Mouse (Mus musculus): ENCODE data around the gene Larp7. TPM values are rescaled to one million over a fixed set of nuclear protein-coding genes. Genes with fewer than 3 reads are reported as not detected.

Gene Larp7
- polyA plus RNA-seq, 1 experiment: 116 TPM

DNA sequence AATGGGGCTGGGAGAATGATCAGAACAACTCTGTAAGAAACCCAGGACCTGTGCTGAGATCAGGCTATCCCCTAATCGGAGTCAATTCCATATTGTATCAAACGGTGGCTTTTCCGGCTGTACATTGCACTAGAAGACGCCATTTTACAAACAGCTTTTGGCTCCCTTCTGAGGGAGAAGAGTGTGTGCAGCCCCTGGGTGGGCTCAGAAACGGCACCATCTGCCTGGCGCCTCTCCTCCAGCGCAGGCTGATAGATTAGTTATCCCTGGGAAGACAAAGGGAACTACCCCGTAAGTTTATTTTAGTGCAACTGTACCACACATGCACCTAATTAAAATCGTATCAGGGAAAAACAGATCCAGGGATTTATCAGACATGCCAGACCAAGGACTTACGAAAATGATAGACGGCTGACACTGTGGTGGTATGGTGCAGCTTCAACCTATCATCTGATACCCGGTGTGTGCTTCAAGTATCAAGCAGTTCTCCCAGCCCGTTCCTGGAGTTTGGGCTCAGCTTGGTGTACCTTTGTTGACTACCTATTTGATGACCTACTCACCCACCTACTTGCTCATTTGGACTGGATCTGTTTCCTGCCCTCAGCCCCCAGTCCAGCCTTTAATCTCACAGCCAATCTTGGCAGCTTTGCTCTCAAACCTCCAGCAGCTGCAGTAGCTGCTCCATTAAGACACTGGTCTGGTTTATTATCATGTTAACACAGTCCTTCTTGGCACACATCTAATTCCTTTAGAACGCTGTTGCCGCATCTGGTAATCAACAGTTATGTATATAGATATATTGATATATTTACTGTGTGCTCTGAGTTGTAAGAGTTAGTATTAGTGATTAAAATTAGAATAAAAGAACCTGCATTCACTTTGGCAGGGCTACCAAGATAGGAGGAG, 45.0 kb downstream of the Larp7 start:
- Histone ChIP-seq H3K36me3 (ENCODE audit: control insufficient read depth, insufficient read depth, low read length, poor library complexity, severe bottlenecking) (no peaks in the 10 kb centered on the region), H3K4me1 (ENCODE audit: control insufficient read depth, insufficient read depth, low read length) (no peaks in the 10 kb centered on the region), H3K9me3 (replicated peaks; ENCODE audit: control insufficient read depth, insufficient read depth, low read length, poor library complexity, severe bottlenecking) (no peaks in the 10 kb centered on the region), H3K27me3 (ENCODE audit: control insufficient read depth, insufficient read depth, low read length, poor library complexity, severe bottlenecking) (no peaks in the 10 kb centered on the region), H3K9ac (ENCODE audit: low read depth, poor library complexity, severe bottlenecking) (no peak overlapping the region), H3K4me3 (ENCODE audit: low read depth, low read length) (no peak overlapping the region), H3K27ac (ENCODE audit: insufficient read depth, low read length) (no peak overlapping the region)
- TF ChIP-seq EP300 (IDR thresholded peaks at IDR 0.05; ENCODE audit: insufficient read depth, low read depth, low read length): no peak
- no peak for TF ChIP-seq CTCF (IDR thresholded peaks at IDR 0.05; ENCODE audit: low read depth, low read length)
- no peak for TF ChIP-seq POLR2A (IDR thresholded peaks at IDR 0.05; ENCODE audit: insufficient read depth, low read length)

DNA sequence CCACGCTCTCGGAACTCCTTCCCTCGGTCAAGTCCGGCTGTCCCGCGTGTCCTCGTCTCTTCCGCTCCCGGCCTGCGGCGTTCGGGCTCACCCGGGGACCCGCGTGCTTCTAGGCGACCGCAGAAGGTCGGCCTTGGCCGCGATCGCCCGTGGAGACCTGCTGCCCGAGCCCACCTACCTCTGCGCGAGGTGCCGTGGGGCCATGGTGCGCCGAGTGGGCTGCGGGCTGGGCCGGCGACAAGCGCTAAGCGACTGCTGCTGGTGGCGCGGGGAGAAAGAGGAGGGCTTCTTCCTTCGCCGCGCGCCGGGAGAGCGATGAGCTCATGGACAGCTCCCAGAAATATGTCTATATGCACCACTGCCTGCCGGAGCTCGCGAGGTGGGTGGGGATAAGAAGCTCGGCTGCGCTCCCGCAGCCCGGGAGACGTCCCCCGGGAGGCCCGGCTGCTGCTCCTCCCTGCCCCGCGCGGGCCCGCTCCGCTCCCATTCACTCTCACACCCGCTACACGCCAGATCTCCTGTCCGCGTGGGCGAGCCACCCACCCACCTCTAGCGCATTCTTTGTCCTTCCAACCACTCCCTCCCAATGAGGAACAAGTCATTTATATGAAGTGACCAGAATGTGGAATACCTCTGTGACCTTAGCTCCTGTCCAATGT, 54.3 kb downstream of the Larp7 start, which contains the start of gene Ank2:
Gene Ank2 (minus strand): TSS at position 609 of the 659 bp plus-strand sequence.
- peaks cover 4% of the 10 kb centered on the region; the same call in 1 of the 2 replicates for H3K27me3 ChIP-seq (ENCODE audit: control insufficient read depth, insufficient read depth, low read length, poor library complexity, severe bottlenecking)
- peak within 1 kb of the TSS; percentile 62 for H3K4me3 ChIP-seq (ENCODE audit: low read depth, low read length)
- TF ChIP-seq EP300 (IDR thresholded peaks at IDR 0.05; ENCODE audit: insufficient read depth, low read depth, low read length): no peak
- no peak for TF ChIP-seq CTCF (IDR thresholded peaks at IDR 0.05; ENCODE audit: low read depth, low read length)
- TF ChIP-seq POLR2A (IDR thresholded peaks at IDR 0.05; ENCODE audit: insufficient read depth, low read length): no peak
- peak within 1 kb of the TSS; percentile 45 for H3K9ac ChIP-seq (ENCODE audit: low read depth, poor library complexity, severe bottlenecking)
- H3K27ac ChIP-seq (ENCODE audit: insufficient read depth, low read length): no peak within 1 kb of the TSS
- H3K36me3 ChIP-seq (ENCODE audit: control insufficient read depth, insufficient read depth, low read length, poor library complexity, severe bottlenecking): no peaks in the 10 kb centered on the region
- H3K4me1 ChIP-seq (ENCODE audit: control insufficient read depth, insufficient read depth, low read length): no peaks in the 10 kb centered on the region
- no peaks in the 10 kb centered on the region for H3K9me3 ChIP-seq (replicated peaks; ENCODE audit: control insufficient read depth, insufficient read depth, low read length, poor library complexity, severe bottlenecking)

GRCm38 (mm10) chr3:127498197-127498741, 54.9 kb downstream of the Larp7 start:
- Histone ChIP-seq H3K27me3 (ENCODE audit: control insufficient read depth, insufficient read depth, low read length, poor library complexity, severe bottlenecking) (peaks cover 4% of the 10 kb centered on the region; the same call in 1 of the 2 replicates), H3K36me3 (ENCODE audit: control insufficient read depth, insufficient read depth, low read length, poor library complexity, severe bottlenecking) (no peaks in the 10 kb centered on the region), H3K27ac (ENCODE audit: insufficient read depth, low read length) (no peak overlapping the region), H3K9me3 (replicated peaks; ENCODE audit: control insufficient read depth, insufficient read depth, low read length, poor library complexity, severe bottlenecking) (no peaks in the 10 kb centered on the region), H3K4me3 (ENCODE audit: low read depth, low read length) (peak overlapping the region; percentile 62), H3K4me1 (ENCODE audit: control insufficient read depth, insufficient read depth, low read length) (no peaks in the 10 kb centered on the region), H3K9ac (ENCODE audit: low read depth, poor library complexity, severe bottlenecking) (peak overlapping the region; percentile 45)
- TF ChIP-seq CTCF (IDR thresholded peaks at IDR 0.05; ENCODE audit: low read depth, low read length): no peak
- no peak for TF ChIP-seq EP300 (IDR thresholded peaks at IDR 0.05; ENCODE audit: insufficient read depth, low read depth, low read length)
- no peak for TF ChIP-seq POLR2A (IDR thresholded peaks at IDR 0.05; ENCODE audit: insufficient read depth, low read length)

DNA sequence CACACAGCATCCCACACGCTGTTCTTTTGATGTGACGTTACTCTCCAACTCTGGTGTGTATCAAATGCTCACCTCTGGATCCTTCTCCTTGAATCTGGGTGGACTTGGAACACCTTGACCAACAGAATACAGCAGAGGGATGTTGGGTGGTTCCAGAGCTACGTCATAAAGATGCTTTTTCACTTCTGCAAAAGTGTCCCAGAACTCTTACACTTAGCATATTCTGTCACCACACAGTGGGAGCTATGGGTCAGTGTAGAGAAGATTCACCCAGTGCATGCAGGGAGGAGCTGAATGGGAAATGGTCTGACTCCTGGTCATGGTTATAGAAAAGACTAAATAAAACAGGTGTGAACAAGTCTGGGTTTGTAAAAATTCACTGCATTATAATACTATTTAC, 60.5 kb downstream of the Larp7 start:
- Histone ChIP-seq H3K4me3 (ENCODE audit: low read depth, low read length) (no peak overlapping the region), H3K36me3 (ENCODE audit: control insufficient read depth, insufficient read depth, low read length, poor library complexity, severe bottlenecking) (no peaks in the 10 kb centered on the region), H3K9me3 (replicated peaks; ENCODE audit: control insufficient read depth, insufficient read depth, low read length, poor library complexity, severe bottlenecking) (no peaks in the 10 kb centered on the region), H3K4me1 (ENCODE audit: control insufficient read depth, insufficient read depth, low read length) (no peaks in the 10 kb centered on the region), H3K9ac (ENCODE audit: low read depth, poor library complexity, severe bottlenecking) (no peak overlapping the region), H3K27me3 (ENCODE audit: control insufficient read depth, insufficient read depth, low read length, poor library complexity, severe bottlenecking) (no peaks in the 10 kb centered on the region), H3K27ac (ENCODE audit: insufficient read depth, low read length) (no peak overlapping the region)
- TF ChIP-seq CTCF (IDR thresholded peaks at IDR 0.05; ENCODE audit: low read depth, low read length): no peak
- no peak for TF ChIP-seq EP300 (IDR thresholded peaks at IDR 0.05; ENCODE audit: insufficient read depth, low read depth, low read length)
- TF ChIP-seq POLR2A (IDR thresholded peaks at IDR 0.05; ENCODE audit: insufficient read depth, low read length): no peak

GRCm38 (mm10) chr3:127487302-127487701, 65.8 kb downstream of the Larp7 start:
- Histone ChIP-seq H3K27me3 (ENCODE audit: control insufficient read depth, insufficient read depth, low read length, poor library complexity, severe bottlenecking) (no peaks in the 10 kb centered on the region), H3K4me3 (ENCODE audit: low read depth, low read length) (no peak overlapping the region), H3K4me1 (ENCODE audit: control insufficient read depth, insufficient read depth, low read length) (no peaks in the 10 kb centered on the region), H3K27ac (ENCODE audit: insufficient read depth, low read length) (no peak overlapping the region), H3K36me3 (ENCODE audit: control insufficient read depth, insufficient read depth, low read length, poor library complexity, severe bottlenecking) (no peaks in the 10 kb centered on the region), H3K9me3 (replicated peaks; ENCODE audit: control insufficient read depth, insufficient read depth, low read length, poor library complexity, severe bottlenecking) (no peaks in the 10 kb centered on the region), H3K9ac (ENCODE audit: low read depth, poor library complexity, severe bottlenecking) (no peak overlapping the region)
- no peak for TF ChIP-seq POLR2A (IDR thresholded peaks at IDR 0.05; ENCODE audit: insufficient read depth, low read length)
- TF ChIP-seq EP300 (IDR thresholded peaks at IDR 0.05; ENCODE audit: insufficient read depth, low read depth, low read length): no peak
- TF ChIP-seq CTCF (IDR thresholded peaks at IDR 0.05; ENCODE audit: low read depth, low read length): no peak

Other genes starting within 250 kb of the Larp7 start
- gene Ank2, start 54.0 kb downstream of the Larp7 start, polyA plus RNA-seq (2011; ENCODE audit: insufficient read depth, insufficient read length, low read depth, missing spikeins): 29.9 and 31.4 TPM in 2 replicates
- gene Zgrf1, start 140 bp upstream of the Larp7 start, polyA plus RNA-seq (2011; ENCODE audit: insufficient read depth, insufficient read length, low read depth, missing spikeins): 27.5 and 28.3 TPM in 2 replicates
- not detected in 2 replicates for gene Neurog2, start 79.8 kb upstream of the Larp7 start, polyA plus RNA-seq (2011; ENCODE audit: insufficient read depth, insufficient read length, low read depth, missing spikeins)
- 1.2 TPM in 2 replicates for gene Alpk1, start 227.2 kb upstream of the Larp7 start, polyA plus RNA-seq (2011; ENCODE audit: insufficient read depth, insufficient read length, low read depth, missing spikeins)
- gene Tifa, start 236.5 kb upstream of the Larp7 start, polyA plus RNA-seq (2011; ENCODE audit: insufficient read depth, insufficient read length, low read depth, missing spikeins): 0.54 TPM in 1 of 2 replicates, not detected in the other